Comparison of ENCODE assay signal across 33 mouse cellular contexts in genomic region chr7:45273672-45274071, GRCm38 (mm10). TPM values are rescaled to one million over a fixed set of nuclear protein-coding genes. Genes with fewer than 3 reads are reported as not detected.
DNase-seq lines count a peak whose midpoint lies in the region; ATAC-seq and TF ChIP-seq lines count a peak whose summit lies in the region.
"Had no signal": no experiment of that assay in that cellular context is flagged by ENCODE, and none has a peak within 500 bp of the region (broad histone marks: within the 10 kb centered on the region; RNA-seq: fewer than 3 reads in every experiment).

No protein-coding gene starts in this region.

- H3K4me3 ChIP-seq in forebrain, embryonic 10.5 days: no peak overlapping the region
- no peak overlapping the region for H3K4me3 ChIP-seq in forebrain, embryonic 16.5 days (replicated peaks; ENCODE audit: low read length)
- H3K4me3 ChIP-seq in forebrain, embryonic 14.5 days (ENCODE audit: low read depth, low read length): no peak overlapping the region
- no peak overlapping the region for H3K4me3 ChIP-seq in forebrain, postnatal 0 days (ENCODE audit: low read depth, low read length)
- H3K4me3 ChIP-seq in liver, embryonic 13.5 days (replicated peaks): no peak overlapping the region
- H3K4me3 ChIP-seq in liver, embryonic 12.5 days: no peak overlapping the region
- peak overlapping the region; percentile 32 for H3K4me3 ChIP-seq in E14TG2a.4 (replicated peaks; ENCODE audit: low read length)
- H3K4me3 ChIP-seq: embryonic facial prominence, embryonic 12.5 days; embryonic facial prominence, embryonic 15.5 days; hindbrain, embryonic 10.5 days; hindbrain, embryonic 13.5 days; intestine, embryonic 15.5 days had no signal

- H3K4me1 ChIP-seq in forebrain, embryonic 10.5 days: peaks cover 19% of the 10 kb centered on the region
- H3K4me1 ChIP-seq in forebrain, embryonic 16.5 days (replicated peaks; ENCODE audit: control insufficient read depth, insufficient read depth, low read length): peaks cover 6% of the 10 kb centered on the region
- H3K4me1 ChIP-seq in forebrain, embryonic 14.5 days (ENCODE audit: control insufficient read depth, insufficient read depth, low read length): no peaks in the 10 kb centered on the region; the same call in 1 of the 2 replicates
- no peaks in the 10 kb centered on the region for H3K4me1 ChIP-seq in forebrain, postnatal 0 days (ENCODE audit: insufficient read depth)
- H3K4me1 ChIP-seq in liver, embryonic 13.5 days (replicated peaks): peaks cover 5% of the 10 kb centered on the region
- peaks cover 4% of the 10 kb centered on the region for H3K4me1 ChIP-seq in liver, embryonic 12.5 days
- peaks cover 41% of the 10 kb centered on the region for H3K4me1 ChIP-seq in E14TG2a.4 (replicated peaks; ENCODE audit: low read depth, low read length)
- H3K4me1 ChIP-seq: embryonic facial prominence, embryonic 12.5 days; intestine, embryonic 15.5 days had no signal

- H3K36me3 ChIP-seq in forebrain, embryonic 10.5 days (replicated peaks): no peaks in the 10 kb centered on the region
- H3K36me3 ChIP-seq in forebrain, embryonic 16.5 days (ENCODE audit: control insufficient read depth, insufficient read depth): no peaks in the 10 kb centered on the region
- no peaks in the 10 kb centered on the region for H3K36me3 ChIP-seq in forebrain, embryonic 14.5 days (ENCODE audit: control insufficient read depth, insufficient read depth, low read length)
- no peaks in the 10 kb centered on the region for H3K36me3 ChIP-seq in forebrain, postnatal 0 days (ENCODE audit: insufficient read depth)
- no peaks in the 10 kb centered on the region for H3K36me3 ChIP-seq in liver, embryonic 13.5 days
- H3K36me3 ChIP-seq in liver, embryonic 12.5 days: no peaks in the 10 kb centered on the region
- H3K36me3 ChIP-seq in E14TG2a.4 (ENCODE audit: insufficient read depth, low read length): no peaks in the 10 kb centered on the region
- H3K36me3 ChIP-seq: embryonic facial prominence, embryonic 12.5 days; embryonic facial prominence, embryonic 15.5 days; G1E; hindbrain, embryonic 10.5 days; hindbrain, embryonic 13.5 days; intestine, embryonic 15.5 days had no signal

- peak overlapping the region; percentile 26; the same call in 1 of the 2 replicates for H3K27ac ChIP-seq in forebrain, embryonic 10.5 days
- no peak overlapping the region for H3K27ac ChIP-seq in forebrain, embryonic 16.5 days (ENCODE audit: low read length)
- H3K27ac ChIP-seq in forebrain, embryonic 14.5 days (ENCODE audit: low read depth, low read length): peak overlapping the region; percentile 63; the same call in 1 of the 2 replicates
- no peak overlapping the region for H3K27ac ChIP-seq in forebrain, postnatal 0 days (ENCODE audit: low read depth, low read length)
- H3K27ac ChIP-seq in liver, embryonic 13.5 days: no peak overlapping the region
- no peak overlapping the region for H3K27ac ChIP-seq in liver, embryonic 12.5 days
- H3K27ac ChIP-seq: embryonic facial prominence, embryonic 12.5 days; embryonic facial prominence, embryonic 15.5 days; hindbrain, embryonic 10.5 days; hindbrain, embryonic 13.5 days; intestine, embryonic 15.5 days had no signal

- no peaks in the 10 kb centered on the region for H3K9me3 ChIP-seq in forebrain, embryonic 10.5 days
- no peaks in the 10 kb centered on the region for H3K9me3 ChIP-seq in forebrain, embryonic 16.5 days (ENCODE audit: control insufficient read depth, low read length)
- H3K9me3 ChIP-seq in forebrain, embryonic 14.5 days (replicated peaks; ENCODE audit: control insufficient read depth, low read length): no peaks in the 10 kb centered on the region
- no peaks in the 10 kb centered on the region for H3K9me3 ChIP-seq in forebrain, postnatal 0 days (ENCODE audit: low read length)
- H3K9me3 ChIP-seq in liver, embryonic 13.5 days (replicated peaks): no peaks in the 10 kb centered on the region
- H3K9me3 ChIP-seq in liver, embryonic 12.5 days (replicated peaks): no peaks in the 10 kb centered on the region
- peaks cover 3% of the 10 kb centered on the region; the same call in 1 of the 2 replicates for H3K9me3 ChIP-seq in E14TG2a.4 (ENCODE audit: low read length)
- H3K9me3 ChIP-seq: embryonic facial prominence, embryonic 12.5 days; embryonic facial prominence, embryonic 15.5 days; G1E; hindbrain, embryonic 10.5 days; hindbrain, embryonic 13.5 days; intestine, embryonic 15.5 days had no signal

- WGBS in forebrain, embryonic 10.5 days: 90% methylated on average over 8 of the region's 8 CpGs
- WGBS in forebrain, embryonic 16.5 days: 92% methylated on average over 8 of the region's 8 CpGs
- WGBS in forebrain, embryonic 14.5 days: 87% methylated on average over 8 of the region's 8 CpGs
- 92% methylated on average over 8 of the region's 8 CpGs for WGBS in forebrain, postnatal 0 days
- 62% methylated on average over 8 of the region's 8 CpGs for WGBS in liver, embryonic 13.5 days (ENCODE audit: insufficient replicate concordance)
- WGBS in liver, embryonic 12.5 days (ENCODE audit: insufficient replicate concordance): 69% methylated on average over 8 of the region's 8 CpGs

- no peak for TF ChIP-seq CTCF in forebrain, postnatal 0 days (IDR thresholded peaks at IDR 0.05; ENCODE audit: low read depth)
- TF ChIP-seq CTCF in E14TG2a.4 (conservative IDR thresholded peaks at IDR 0.05; ENCODE audit: low read length): no peak

- H3K27me3 ChIP-seq in forebrain, embryonic 10.5 days (ENCODE audit: poor library complexity, severe bottlenecking): peaks cover 30% of the 10 kb centered on the region
- H3K27me3 ChIP-seq in forebrain, embryonic 16.5 days (replicated peaks; ENCODE audit: control insufficient read depth, insufficient read depth, low read length): no peaks in the 10 kb centered on the region
- H3K27me3 ChIP-seq in forebrain, embryonic 14.5 days (replicated peaks; ENCODE audit: control insufficient read depth, insufficient read depth, low read length): 0 out of 2 replicates have a peak, but pooled peaks cover 2% of the 10 kb centered on the region
- H3K27me3 ChIP-seq in forebrain, postnatal 0 days (ENCODE audit: insufficient read depth, low read length): no peaks in the 10 kb centered on the region
- H3K27me3 ChIP-seq in liver, embryonic 13.5 days: peaks cover 6% of the 10 kb centered on the region; the same call in 1 of the 2 replicates
- peaks cover 23% of the 10 kb centered on the region for H3K27me3 ChIP-seq in liver, embryonic 12.5 days (replicated peaks)
- H3K27me3 ChIP-seq in E14TG2a.4 (ENCODE audit: insufficient read depth, low read length): peaks cover 7% of the 10 kb centered on the region; the same call in 1 of the 2 replicates
- H3K27me3 ChIP-seq: intestine, embryonic 15.5 days had no signal

- ATAC-seq in forebrain, embryonic 16.5 days: no peak
- no peak for ATAC-seq in forebrain, embryonic 14.5 days
- ATAC-seq in forebrain, postnatal 0 days: no peak
- ATAC-seq in liver, embryonic 13.5 days (ENCODE audit: low read depth): peak; percentile 41; the same call in 1 of the 2 replicates
- no peak for ATAC-seq in liver, embryonic 12.5 days
- ATAC-seq: hindbrain, embryonic 16.5 days; Patski had no signal

- no peak for DNase-seq in forebrain, embryonic 10.5 days (ENCODE audit: extremely low spot score, low spot score)
- DNase-seq in forebrain, embryonic 14.5 days (ENCODE audit: low spot score): no peak
- DNase-seq in forebrain, postnatal 0 days: no peak
- no peak for DNase-seq in liver, embryonic 13.5 days
- no peak for DNase-seq in layer of hippocampus, adult 11-12 months (ENCODE audit: low spot score)
- DNase-seq: adrenal gland, adult 2 months; adrenal gland, postnatal 14 days; cerebellum, adult 11 months; cerebellum, adult 2 months; cerebellum, adult 9-11 months; cerebellum, postnatal 25 days; gastrocnemius, postnatal 10 days; gastrocnemius, postnatal 36 days; heart, postnatal 36 days had no signal

- H3K4me2 ChIP-seq in forebrain, embryonic 16.5 days (ENCODE audit: low read length): no peak overlapping the region
- no peak overlapping the region for H3K4me2 ChIP-seq in forebrain, embryonic 14.5 days (ENCODE audit: low read length)
- H3K4me2 ChIP-seq in forebrain, postnatal 0 days (ENCODE audit: low read depth): no peak overlapping the region
- no peak overlapping the region for H3K4me2 ChIP-seq in liver, embryonic 13.5 days
- no peak overlapping the region for H3K4me2 ChIP-seq in liver, embryonic 12.5 days
- H3K4me2 ChIP-seq: embryonic facial prominence, embryonic 12.5 days; embryonic facial prominence, embryonic 15.5 days; heart, embryonic 11.5 days; hindbrain, embryonic 13.5 days; intestine, embryonic 15.5 days had no signal

- no peak overlapping the region for H3K9ac ChIP-seq in forebrain, embryonic 16.5 days (replicated peaks; ENCODE audit: low read depth, low read length)
- no peak overlapping the region for H3K9ac ChIP-seq in forebrain, embryonic 14.5 days (ENCODE audit: low read length)
- no peak overlapping the region for H3K9ac ChIP-seq in forebrain, postnatal 0 days
- H3K9ac ChIP-seq in liver, embryonic 13.5 days: no peak overlapping the region
- H3K9ac ChIP-seq in liver, embryonic 12.5 days: no peak overlapping the region
- H3K9ac ChIP-seq: embryonic facial prominence, embryonic 12.5 days; embryonic facial prominence, embryonic 15.5 days; hindbrain, embryonic 13.5 days; intestine, embryonic 15.5 days had no signal

RNA-seq across cellular contexts. Expression of gene Slc6a21, which starts 3.6 kb away (rescaled TPM):
- not detected in 2 replicates for polyA plus RNA-seq in forebrain, embryonic 10.5 days (2016; fragmentation: Nextera tagmentation; extraction: Ambion mirVana)
- not detected in 2 replicates for polyA plus RNA-seq in forebrain, embryonic 16.5 days (2015; fragmentation: Nextera tagmentation; extraction: Ambion mirVana)
- polyA plus RNA-seq in forebrain, embryonic 14.5 days (2014; fragmentation: Nextera tagmentation; extraction: Ambion mirVana): not detected in 2 replicates
- not detected in 2 replicates for total RNA-seq in forebrain, postnatal 0 days (2014; rRNA removed)
- polyA plus RNA-seq in forebrain, postnatal 0 days (2015; fragmentation: Nextera tagmentation; extraction: Ambion mirVana): not detected in 2 replicates
- not detected in 2 replicates for polyA plus RNA-seq in liver, embryonic 13.5 days (2015; fragmentation: Nextera tagmentation; extraction: Ambion mirVana)
- not detected in 2 replicates for polyA plus RNA-seq in liver, embryonic 12.5 days (2016; fragmentation: Nextera tagmentation; extraction: Ambion mirVana)
- total RNA-seq: adrenal gland, adult 2 months; adrenal gland, postnatal 14 days; adrenal gland, postnatal 4 days; common myeloid progenitor, adult 5-6 weeks; gastrocnemius, adult 18-20 months; gastrocnemius, postnatal 10 days; gastrocnemius, postnatal 36 days; granulocyte monocyte progenitor cell, adult 5-6 weeks; heart, adult 8-10 months; heart, postnatal 36 days had no signal
- polyA plus RNA-seq: adrenal gland, adult 2 months; cerebellum, adult 2 months; embryonic facial prominence, embryonic 12.5 days; embryonic facial prominence, embryonic 15.5 days; G1E; heart, embryonic 11.5 days; heart, embryonic 14.5 days; heart, postnatal 0 days; hindbrain, embryonic 10.5 days; hindbrain, embryonic 13.5 days; hindbrain, embryonic 16.5 days; intestine, embryonic 15.5 days; Patski had no signal

RNA-seq across cellular contexts. Expression of gene Slc6a16, which starts 32.8 kb away (rescaled TPM):
- polyA plus RNA-seq in forebrain, embryonic 10.5 days (2016; fragmentation: Nextera tagmentation; extraction: Ambion mirVana): not detected in 2 replicates
- polyA plus RNA-seq in forebrain, embryonic 16.5 days (2015; fragmentation: Nextera tagmentation; extraction: Ambion mirVana): 0.30 and 0.47 TPM in 2 replicates
- 0.09 and 0.26 TPM in 2 replicates for polyA plus RNA-seq in forebrain, embryonic 14.5 days (2014; fragmentation: Nextera tagmentation; extraction: Ambion mirVana)
- 0.24 TPM in 1 of 2 replicates, not detected in the other for total RNA-seq in forebrain, postnatal 0 days (2014; rRNA removed)
- polyA plus RNA-seq in forebrain, postnatal 0 days (2015; fragmentation: Nextera tagmentation; extraction: Ambion mirVana): 0.74 and 1.7 TPM in 2 replicates
- not detected in 2 replicates for polyA plus RNA-seq in liver, embryonic 13.5 days (2015; fragmentation: Nextera tagmentation; extraction: Ambion mirVana)
- polyA plus RNA-seq in liver, embryonic 12.5 days (2016; fragmentation: Nextera tagmentation; extraction: Ambion mirVana): not detected in 2 replicates
- total RNA-seq: adrenal gland, adult 2 months; adrenal gland, postnatal 14 days; common myeloid progenitor, adult 5-6 weeks; gastrocnemius, adult 18-20 months; gastrocnemius, postnatal 10 days; gastrocnemius, postnatal 36 days; granulocyte monocyte progenitor cell, adult 5-6 weeks; heart, adult 8-10 months; heart, postnatal 36 days had no signal
- polyA plus RNA-seq: adrenal gland, adult 2 months; G1E; heart, postnatal 0 days; hindbrain, embryonic 10.5 days; intestine, embryonic 15.5 days; Patski had no signal

RNA-seq across cellular contexts. Expression of gene Cd37, which starts 34.8 kb away (rescaled TPM):
- polyA plus RNA-seq in forebrain, embryonic 10.5 days (2016; fragmentation: Nextera tagmentation; extraction: Ambion mirVana): 1.1 TPM in 2 replicates
- 1.5 and 1.6 TPM in 2 replicates for polyA plus RNA-seq in forebrain, embryonic 16.5 days (2015; fragmentation: Nextera tagmentation; extraction: Ambion mirVana)
- polyA plus RNA-seq in forebrain, embryonic 14.5 days (2014; fragmentation: Nextera tagmentation; extraction: Ambion mirVana): 0.99 and 1.4 TPM in 2 replicates
- 0.46 and 0.62 TPM in 2 replicates for total RNA-seq in forebrain, postnatal 0 days (2014; rRNA removed)
- 2.0 and 2.5 TPM in 2 replicates for polyA plus RNA-seq in forebrain, postnatal 0 days (2015; fragmentation: Nextera tagmentation; extraction: Ambion mirVana)
- polyA plus RNA-seq in liver, embryonic 13.5 days (2015; fragmentation: Nextera tagmentation; extraction: Ambion mirVana): 10.3 and 10.8 TPM in 2 replicates
- polyA plus RNA-seq in liver, embryonic 12.5 days (2016; fragmentation: Nextera tagmentation; extraction: Ambion mirVana): 14.0 and 14.6 TPM in 2 replicates

RNA-seq across cellular contexts. Expression of gene Tead2, which starts 58.1 kb away (rescaled TPM):
- polyA plus RNA-seq in forebrain, embryonic 10.5 days (2016; fragmentation: Nextera tagmentation; extraction: Ambion mirVana): 337 and 380 TPM in 2 replicates
- 73.1 and 79.5 TPM in 2 replicates for polyA plus RNA-seq in forebrain, embryonic 16.5 days (2015; fragmentation: Nextera tagmentation; extraction: Ambion mirVana)
- 81.7 and 95.7 TPM in 2 replicates for polyA plus RNA-seq in forebrain, embryonic 14.5 days (2014; fragmentation: Nextera tagmentation; extraction: Ambion mirVana)
- total RNA-seq in forebrain, postnatal 0 days (2014; rRNA removed): 30.6 and 40.6 TPM in 2 replicates
- 18.4 and 22.5 TPM in 2 replicates for polyA plus RNA-seq in forebrain, postnatal 0 days (2015; fragmentation: Nextera tagmentation; extraction: Ambion mirVana)
- 11.8 and 12.0 TPM in 2 replicates for polyA plus RNA-seq in liver, embryonic 13.5 days (2015; fragmentation: Nextera tagmentation; extraction: Ambion mirVana)
- polyA plus RNA-seq in liver, embryonic 12.5 days (2016; fragmentation: Nextera tagmentation; extraction: Ambion mirVana): 23.6 and 28.2 TPM in 2 replicates
- total RNA-seq: granulocyte monocyte progenitor cell, adult 5-6 weeks had no signal
- polyA plus RNA-seq: G1E had no signal

RNA-seq across cellular contexts. Expression of gene Trpm4, which starts 59.9 kb away (rescaled TPM):
- 8.3 and 8.9 TPM in 2 replicates for polyA plus RNA-seq in forebrain, embryonic 10.5 days (2016; fragmentation: Nextera tagmentation; extraction: Ambion mirVana)
- polyA plus RNA-seq in forebrain, embryonic 16.5 days (2015; fragmentation: Nextera tagmentation; extraction: Ambion mirVana): 8.2 and 10.1 TPM in 2 replicates
- polyA plus RNA-seq in forebrain, embryonic 14.5 days (2014; fragmentation: Nextera tagmentation; extraction: Ambion mirVana): 6.5 and 9.8 TPM in 2 replicates
- 17.1 and 17.5 TPM in 2 replicates for total RNA-seq in forebrain, postnatal 0 days (2014; rRNA removed)
- polyA plus RNA-seq in forebrain, postnatal 0 days (2015; fragmentation: Nextera tagmentation; extraction: Ambion mirVana): 8.9 and 9.4 TPM in 2 replicates
- polyA plus RNA-seq in liver, embryonic 13.5 days (2015; fragmentation: Nextera tagmentation; extraction: Ambion mirVana): 0.85 and 1.3 TPM in 2 replicates
- 1.2 and 2.2 TPM in 2 replicates for polyA plus RNA-seq in liver, embryonic 12.5 days (2016; fragmentation: Nextera tagmentation; extraction: Ambion mirVana)

Comparison
In these comparisons a context has a peak if more than half of its experiments do, and no peak if none do; other contexts are left out.
1. H3K27ac ChIP-seq: peak in forebrain, embryonic 10.5 days (single experiment) and forebrain, embryonic 14.5 days (single experiment); none in forebrain, embryonic 16.5 days (single experiment), forebrain, postnatal 0 days (single experiment), liver, embryonic 13.5 days (single experiment) and liver, embryonic 12.5 days (single experiment).